Mouse (Mus musculus) central nervous system, embryonic 14 days (tissue): Measurements from ENCODE around the gene Tchp. TPM values are rescaled to one million over a fixed set of nuclear protein-coding genes. Genes with fewer than 3 reads are reported as not detected.

Experiments used
- polyA plus RNA-seq: library from polyadenylated mRNA; depleted of rRNA; stranded (reverse); fragments of >200 nt; gene quantifications from 2 replicates; pipeline ENCODE4 v1.2.3, GENCODE M21; 2012; rRNA removed

Tchp gene
- polyA plus RNA-seq, result 35.4 and 36.9 TPM in 2 replicates

GRCm38 (mm10) chr5:114707265-114708068 is at the start of gene Tchp:
TSS of gene Tchp (plus strand) at chr5:114707760.

GRCm38 (mm10) chr5:114658255-114658654 is 49.3 kb upstream of the Tchp start, which contains the start of gene Trpv4:
TSS of gene Trpv4 (minus strand) at chr5:114658421.

GRCm38 (mm10) chr5:114690633-114691567 is 16.7 kb upstream of the Tchp start, which contains the start of gene Gltp:
TSS of gene Gltp (minus strand) at chr5:114690984.

Other genes with a start within 250 kb of the Tchp start
- gene Fam222a, start 139.7 kb upstream of the Tchp start, polyA plus RNA-seq, result 9.7 and 11.7 TPM in 2 replicates
- 1.5 and 9.6 TPM in 2 replicates for gene Trpv4, start 49.3 kb upstream of the Tchp start, polyA plus RNA-seq
- gene Gltp, start 16.8 kb upstream of the Tchp start, polyA plus RNA-seq, result 24.8 and 31.1 TPM in 2 replicates
- 57.2 and 57.7 TPM in 2 replicates for gene Ankrd13a, start 66.9 kb downstream of the Tchp start, polyA plus RNA-seq
- 54.3 and 57.1 TPM in 2 replicates for gene Git2, start 67.8 kb downstream of the Tchp start, polyA plus RNA-seq
- 197 and 217 TPM in 2 replicates for gene 1500011B03Rik, start 115.7 kb downstream of the Tchp start, polyA plus RNA-seq
- gene 4930519G04Rik, start 145.9 kb downstream of the Tchp start, polyA plus RNA-seq, result not detected in 2 replicates
- gene Gm9936, start 150.9 kb downstream of the Tchp start, polyA plus RNA-seq, result 1.2 and 1.3 TPM in 2 replicates
- gene Oasl2, start 189.2 kb downstream of the Tchp start, polyA plus RNA-seq, result 7.0 and 9.1 TPM in 2 replicates
- 1.8 and 2.8 TPM in 2 replicates for gene Oasl1, start 215.5 kb downstream of the Tchp start, polyA plus RNA-seq
- gene 2210016L21Rik, start 234.4 kb downstream of the Tchp start, polyA plus RNA-seq, result 76.5 and 77.6 TPM in 2 replicates